Comparison of ENCODE assay signal across 2 mouse cellular contexts in the genomic region with DNA sequence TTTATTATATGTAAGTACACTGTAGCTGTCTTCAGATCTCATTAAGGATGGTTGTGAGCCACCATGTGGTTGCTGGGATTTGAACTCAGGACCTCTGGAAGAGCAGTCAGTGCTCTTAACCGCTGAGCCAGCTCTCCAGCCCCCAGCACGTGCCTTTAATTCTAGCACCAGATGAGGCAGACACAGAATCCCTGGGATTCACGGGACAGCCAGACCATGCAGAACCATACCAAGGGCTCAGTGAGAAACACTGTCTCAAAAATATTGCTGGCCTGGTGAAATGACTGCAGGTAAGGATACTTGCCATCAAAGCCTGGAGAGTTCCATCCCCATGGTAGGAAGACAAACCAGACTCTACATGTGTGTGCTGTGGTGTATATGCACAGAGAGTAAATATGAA. TPM values are rescaled to one million over a fixed set of nuclear protein-coding genes. Genes with fewer than 3 reads are reported as not detected.
A peak's percentile ranks its signal among the peaks of the same experiment; 100 is the strongest.
DNase-seq lines count a peak whose midpoint lies in the region; ATAC-seq lines count a peak whose summit lies in the region.
"Not testable (repeated sequence)": the region's sequence is repeated elsewhere in the genome, so short reads cannot be mapped to it uniquely, and the experiment has no call there.

No protein-coding gene starts in this region.

- not testable (repeated sequence) for H3K4me1 ChIP-seq in midbrain, embryonic 11.5 days (ENCODE audit: control insufficient read depth, insufficient read depth, low read length)

- not testable (repeated sequence) for H3K9ac ChIP-seq in midbrain, embryonic 11.5 days (ENCODE audit: low read length)

- not testable (repeated sequence) for H3K27me3 ChIP-seq in midbrain, embryonic 11.5 days (ENCODE audit: control insufficient read depth, insufficient read depth, low read length)

- not testable (repeated sequence) for H3K27ac ChIP-seq in midbrain, embryonic 11.5 days (ENCODE audit: low read depth, low read length)

- H3K4me2 ChIP-seq in midbrain, embryonic 11.5 days = not testable (repeated sequence)

- ATAC-seq in midbrain, embryonic 11.5 days (ENCODE audit: low FRiP score) = not testable (repeated sequence)

- not testable (repeated sequence) for H3K9me3 ChIP-seq in midbrain, embryonic 11.5 days (ENCODE audit: control insufficient read depth, low read length)

- H3K4me3 ChIP-seq in midbrain, embryonic 11.5 days (ENCODE audit: low read depth, low read length) = not testable (repeated sequence)

- WGBS in midbrain, embryonic 11.5 days = 97% methylated on average over 3 of the region's 3 CpGs

- peak; percentile 54 for DNase-seq in heart, adult 11 months
- DNase-seq in midbrain, embryonic 11.5 days (ENCODE audit: low spot score, missing footprints) = peak; percentile 75

- H3K36me3 ChIP-seq in midbrain, embryonic 11.5 days (ENCODE audit: control insufficient read depth, insufficient read depth, low read length) = peaks cover 33% of the 10 kb centered on the region

RNA-seq across cellular contexts. Expression of a gene that starts 18.4 kb away (rescaled TPM):
- polyA plus RNA-seq in midbrain, embryonic 11.5 days (2014; fragmentation: Nextera tagmentation; extraction: Ambion mirVana) = 128 and 130 TPM in 2 replicates

RNA-seq across cellular contexts. Expression of a gene that starts 35.2 kb away (rescaled TPM):
- polyA plus RNA-seq in midbrain, embryonic 11.5 days (2014; fragmentation: Nextera tagmentation; extraction: Ambion mirVana) = 1,665 and 1,827 TPM in 2 replicates

RNA-seq across cellular contexts. Expression of a gene that starts 47.2 kb away (rescaled TPM):
- 9.8 and 10.2 TPM in 2 replicates for polyA plus RNA-seq in midbrain, embryonic 11.5 days (2014; fragmentation: Nextera tagmentation; extraction: Ambion mirVana)
